Mouse (Mus musculus) adrenal gland, postnatal 25 days (tissue): Measurements from ENCODE around the gene Scn3b. TPM values are rescaled to one million over a fixed set of nuclear protein-coding genes. Genes with fewer than 3 reads are reported as not detected.

ENCODE experiments used
- DNase-seq: peaks from one replicate; pipeline ENCODE4 v3.0.0; 2021; ENCODE audit warnings: mixed read lengths
- long read RNA-seq: library from polyadenylated mRNA; stranded (forward); transcript quantifications from one replicate; pipeline ENCODE4 v2.0.0, GENCODE M21; 2021
- total RNA-seq: library from RNA; stranded (reverse); gene quantifications from 2 replicates; pipeline ENCODE4 v1.2.3, GENCODE M21; 2021

Scn3b gene
- total RNA-seq: 4.0 and 6.1 TPM in 2 replicates
- long read RNA-seq, full-length matches to known transcripts: 1 of 2 reads
- long read RNA-seq, partial matches to known transcripts: 0 of 2 reads
- long read RNA-seq, other reads (novel, unspliced or antisense): 1 of 2 reads

DNA sequence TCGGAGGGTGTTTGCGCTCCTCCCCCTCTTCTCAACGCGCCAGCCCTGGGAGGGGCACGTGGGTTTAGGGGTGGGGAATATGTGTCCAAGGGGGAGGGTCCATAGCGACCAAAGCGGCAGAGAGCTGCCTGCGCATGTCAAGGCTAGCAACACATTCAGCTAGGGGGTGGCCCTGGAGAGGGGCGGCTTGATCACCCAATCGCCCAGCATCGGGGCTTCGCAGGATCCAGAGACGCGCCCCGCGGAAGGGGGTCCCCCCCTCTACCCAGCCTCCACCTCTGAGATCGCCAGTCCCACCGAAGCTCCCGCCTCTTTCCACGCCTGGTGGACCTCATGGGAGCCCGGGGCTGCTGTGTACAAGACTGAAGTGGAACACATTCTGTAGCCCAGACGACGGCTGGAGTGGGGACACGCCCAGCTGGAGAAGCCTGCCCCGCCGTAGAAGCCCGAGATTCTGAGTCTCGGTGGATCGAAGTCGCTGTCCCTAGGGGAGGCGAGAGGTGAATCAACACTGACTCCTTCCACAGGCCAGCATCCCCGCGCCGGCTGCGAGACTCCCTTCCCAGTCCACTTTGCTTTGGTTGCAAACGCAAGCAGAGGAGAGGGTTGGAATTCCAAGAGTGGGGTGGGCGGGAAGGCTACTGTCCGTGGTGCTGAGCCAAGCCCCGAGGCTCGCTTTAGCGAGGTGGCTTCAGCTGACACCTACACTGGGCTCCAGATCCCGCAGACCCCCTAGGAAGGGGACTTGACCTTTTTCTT lies at the start of gene Scn3b:
Gene Scn3b, plus strand, starts transcription at position 115 of the 759 bp plus-strand sequence.
- peak; percentile 37 for DNase-seq

GRCm38 (mm10) chr9:40224289-40224688 lies 44.7 kb upstream of the Scn3b start:
- no peak for DNase-seq

- peak; percentile 25 for DNase-seq
Observed at GRCm38 (mm10) chr9:40227874-40228789, 40.9 kb upstream of the Scn3b start.

- no peak for DNase-seq
Observed at GRCm38 (mm10) chr9:40228804-40229331, 40.1 kb upstream of the Scn3b start.

DNA sequence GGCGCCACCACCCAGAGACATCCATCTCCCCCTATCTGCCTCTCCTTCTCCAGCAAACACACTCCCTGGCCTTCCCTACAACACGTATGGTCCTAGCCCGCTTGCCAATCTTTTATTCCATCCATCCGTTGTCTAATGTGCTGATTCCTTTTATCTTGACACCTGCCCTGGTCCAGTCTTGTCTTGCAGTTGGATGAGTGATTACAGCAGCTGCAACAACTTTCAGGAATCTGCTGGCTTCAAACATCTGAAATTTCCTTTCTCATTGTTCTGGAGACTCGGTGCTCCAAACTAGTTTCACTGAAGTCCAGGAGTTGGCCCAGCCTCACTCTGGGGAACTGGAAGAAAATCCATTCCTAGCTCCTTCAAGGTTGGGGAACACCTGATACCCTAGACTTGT lies 39.5 kb upstream of the Scn3b start:
- no peak for DNase-seq

DNA sequence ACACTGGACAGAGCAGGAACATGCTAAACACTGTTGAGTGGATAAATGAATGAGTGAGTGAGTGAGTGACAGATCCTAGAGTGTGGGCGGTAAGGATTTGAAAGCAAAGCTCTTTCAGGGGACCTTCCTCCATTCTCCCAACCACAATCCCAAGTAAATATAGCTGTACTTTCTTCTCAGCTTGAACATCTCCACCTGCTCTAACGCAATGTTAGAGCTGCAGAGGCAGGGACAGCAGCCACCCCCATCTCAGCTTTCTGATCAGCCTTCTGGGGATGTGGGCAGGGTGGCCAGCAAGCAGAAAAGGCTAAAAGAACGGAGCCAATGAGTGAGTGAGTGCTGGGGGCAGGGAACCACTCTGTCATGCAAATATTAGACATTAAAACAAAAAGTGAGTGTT lies 38.0 kb upstream of the Scn3b start:
- DNase-seq: no peak

- DNase-seq: no peak
Observed at GRCm38 (mm10) chr9:40234233-40235072, 34.6 kb upstream of the Scn3b start.

GRCm38 (mm10) chr9:40235220-40235619 lies 33.8 kb upstream of the Scn3b start:
- DNase-seq: no peak

DNA sequence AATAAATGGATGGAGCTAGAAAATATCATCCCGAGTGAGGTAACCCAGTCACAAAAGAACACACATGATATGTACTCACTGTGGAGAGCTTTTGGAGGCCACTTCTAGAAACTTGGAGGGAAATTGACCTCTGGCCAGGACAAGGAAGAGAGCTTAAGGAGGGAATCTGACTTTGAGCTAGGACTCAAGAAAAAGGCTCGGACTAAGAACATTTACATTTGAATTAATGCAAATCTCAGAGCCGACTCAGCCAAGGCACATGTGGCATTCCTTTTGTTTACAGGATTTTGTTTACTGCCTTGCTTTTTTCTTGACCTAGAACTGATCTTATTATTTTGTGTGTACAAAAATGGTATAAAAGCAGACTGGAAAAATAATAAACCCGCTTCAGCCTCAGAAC lies 29.3 kb upstream of the Scn3b start:
- DNase-seq: no peak

- no peak for DNase-seq
Observed at GRCm38 (mm10) chr9:40240311-40240710, 28.7 kb upstream of the Scn3b start.

DNA sequence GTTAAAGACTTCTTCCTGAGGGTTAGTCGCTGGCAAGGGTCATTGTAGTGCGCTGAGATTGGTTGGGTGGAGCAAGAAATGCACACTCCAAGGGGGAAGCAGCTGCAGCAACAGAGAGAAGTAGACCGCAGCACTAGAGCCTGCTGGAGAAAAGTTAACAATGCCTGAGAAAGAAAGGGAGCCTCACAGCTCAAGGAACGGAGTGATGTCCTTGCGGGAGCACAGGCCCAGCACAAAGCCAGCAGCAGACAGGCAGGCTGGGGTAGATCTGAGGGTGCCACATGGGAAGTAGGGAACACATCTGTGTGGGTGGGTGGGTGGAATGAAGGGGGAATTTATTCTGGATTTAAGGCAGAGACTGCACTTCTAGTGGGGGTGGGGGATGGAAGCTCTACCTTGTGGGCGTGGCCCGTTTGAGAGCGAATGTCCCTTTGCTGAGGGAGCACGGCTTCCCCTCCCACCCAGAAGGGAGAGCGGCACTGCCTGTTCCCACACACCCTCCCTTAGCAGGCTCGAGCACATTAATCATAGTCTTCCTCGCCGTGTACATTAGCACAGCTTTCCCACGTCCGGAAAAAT lies 27.7 kb upstream of the Scn3b start:
- DNase-seq: peak; percentile 29

GRCm38 (mm10) chr9:40241951-40242888 lies 26.8 kb upstream of the Scn3b start:
- peak; percentile 6 for DNase-seq

DNA sequence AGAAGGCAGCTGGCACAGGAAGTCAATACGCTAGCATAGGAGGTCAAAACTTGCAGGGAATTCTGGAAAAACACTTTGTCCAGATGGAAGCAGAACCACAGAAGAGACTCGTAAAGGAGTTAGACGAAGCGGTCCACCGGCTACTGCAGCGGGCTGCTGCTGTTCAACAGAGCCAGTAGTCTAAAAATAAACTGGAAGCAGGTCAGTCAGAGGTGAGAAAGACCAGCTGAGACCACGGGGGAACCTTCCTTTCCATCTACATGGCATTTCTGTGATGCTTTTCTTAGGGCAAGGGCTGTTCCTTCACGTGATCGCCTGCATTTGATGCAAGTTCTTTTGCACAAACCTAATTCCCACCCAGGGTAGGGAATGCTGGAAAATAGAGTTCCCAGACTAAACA lies 23.6 kb upstream of the Scn3b start:
- DNase-seq: no peak

DNA sequence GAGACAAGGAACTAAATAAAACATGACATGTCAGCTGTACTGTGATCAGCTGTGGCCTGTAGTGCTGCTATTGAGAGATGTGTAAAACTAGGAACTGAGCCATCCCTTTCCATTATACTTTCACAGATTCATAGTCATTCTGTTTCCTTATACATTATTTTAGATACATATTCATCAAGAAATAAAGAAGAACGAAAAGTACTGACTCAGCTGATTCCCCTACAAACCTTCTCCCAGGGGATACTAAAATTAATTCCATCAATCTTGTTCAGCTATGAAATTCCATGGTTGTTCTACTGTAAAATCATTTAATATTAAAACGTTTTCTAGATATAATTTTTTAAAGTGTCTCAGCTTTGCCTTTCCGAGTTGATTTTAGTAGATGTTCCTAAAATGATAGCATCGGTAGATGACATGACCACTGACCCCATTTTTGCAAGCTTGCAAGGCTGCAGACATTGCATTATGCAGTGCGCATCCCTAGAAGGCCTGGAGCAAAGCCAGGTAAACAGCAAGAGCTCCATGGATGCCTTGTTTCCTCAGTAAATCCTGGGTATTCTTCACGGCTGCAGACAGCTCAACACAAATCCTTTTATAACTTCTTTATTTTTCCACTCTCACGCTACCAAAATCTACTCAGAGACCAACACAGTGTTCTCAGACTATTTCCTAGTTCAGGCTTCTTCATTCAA lies 22.9 kb upstream of the Scn3b start:
- no peak for DNase-seq

- DNase-seq: no peak
Observed at GRCm38 (mm10) chr9:40246702-40247101, 22.3 kb upstream of the Scn3b start.

- no peak for DNase-seq
Observed at GRCm38 (mm10) chr9:40249106-40249505, 19.9 kb upstream of the Scn3b start.

GRCm38 (mm10) chr9:40252459-40252858 lies 16.6 kb upstream of the Scn3b start:
- no peak for DNase-seq

DNA sequence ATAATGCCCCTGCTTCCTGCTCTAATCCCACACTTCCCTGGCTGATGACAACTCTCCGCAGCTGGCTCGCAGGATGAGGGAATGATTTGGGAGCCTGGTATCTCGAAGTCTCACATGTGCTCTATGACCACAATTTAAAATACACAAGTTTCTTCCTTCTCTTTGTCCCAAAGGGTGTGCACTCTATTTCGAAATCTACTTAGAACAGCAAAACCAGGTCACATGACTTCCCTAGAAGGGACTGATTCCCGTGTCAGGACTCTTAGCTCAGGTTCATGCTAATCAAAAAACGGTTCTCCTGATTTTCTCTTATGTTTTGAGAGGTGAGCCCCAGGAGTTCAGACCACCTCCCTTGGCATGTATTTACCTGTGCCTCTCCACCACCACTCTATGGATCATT lies 5.1 kb upstream of the Scn3b start:
- no peak for DNase-seq

GRCm38 (mm10) chr9:40268040-40268747 lies 823 bp upstream of the Scn3b start:
- DNase-seq: no peak
